Mouse (Mus musculus) kidney, postnatal 0 days (tissue): ENCODE results near the gene Rnf4. TPM values are rescaled to one million over a fixed set of nuclear protein-coding genes. Genes with fewer than 3 reads are reported as not detected.

Experiments
- ATAC-seq: fragments of 200-750 bp; cut with Nextera tagmentation; replicated peaks from 2 replicates; pipeline ENCODE4 v1.8.0; 2017; ENCODE audit warnings: low read depth, moderate number of reproducible peaks, moderate TSS enrichment, moderate library complexity; ENCODE audit not compliant: low FRiP score
- DNase-seq: peaks from one replicate; pipeline ENCODE4 v3.0.0-alpha.2; 2016; ENCODE audit warnings: low spot score
- H3K27ac ChIP-seq: fragments of 300-500 bp; sonication (generic); 2 replicates; pipeline ENCODE4 v1.5.1; 2014; ENCODE audit warnings: mild to moderate bottlenecking
- H3K27me3 ChIP-seq: fragments of 300-500 bp; sonication (generic); 2 replicates; pipeline ENCODE4 v1.6.1; 2014; ENCODE audit warnings: low read length, mixed read lengths; ENCODE audit not compliant: insufficient read depth
- H3K36me3 ChIP-seq: fragments of 300-500 bp; sonication (generic); 2 replicates; pipeline ENCODE4 v1.6.1; 2014; ENCODE audit warnings: low read length, mixed read lengths; ENCODE audit not compliant: insufficient read depth
- H3K4me1 ChIP-seq: fragments of 300-500 bp; sonication (generic); replicated peaks from 2 replicates; pipeline ENCODE4 v1.6.1; 2014; ENCODE audit warnings: antibody characterized with exemption, low read length, mixed read lengths; ENCODE audit not compliant: insufficient read depth
- H3K4me2 ChIP-seq: fragments of 300-500 bp; sonication (generic); 2 replicates; pipeline ENCODE4 v1.6.1; 2014; ENCODE audit warnings: mild to moderate bottlenecking, low read length, moderate library complexity, mixed read lengths
- H3K4me3 ChIP-seq: fragments of 300-500 bp; sonication (generic); replicated peaks from 2 replicates; pipeline ENCODE4 v1.5.1; 2014; ENCODE audit warnings: low read depth, low read length
- H3K9ac ChIP-seq: fragments of 300-500 bp; sonication (generic); 2 replicates; pipeline ENCODE4 v1.6.1; 2014; ENCODE audit warnings: low read depth, low read length
- H3K9me3 ChIP-seq: fragments of 300-500 bp; sonication (generic); replicated peaks from 2 replicates; pipeline ENCODE4 v1.6.1; 2016; ENCODE audit warnings: low read length, inconsistent platforms, mixed read lengths
- CTCF ChIP-seq: IDR thresholded peaks from 2 replicates; pipeline ENCODE4 v1.5.1; 2016; ENCODE audit warnings: antibody characterized with exemption, low read depth, mild to moderate bottlenecking, moderate library complexity
- WGBS: fragments of 180-500 bp; shearing (Covaris S2); extraction: QIAGEN DNeasy Blood & Tissue Kit; methylation state at CpG from one replicate; pipeline ENCODE4 v1.1.7; 2014; 5-methylcytosine and 5-hydroxymethylcytosine counted together
- polyA plus RNA-seq: library from polyadenylated mRNA; unstranded; fragments of >200 nt; fragmentation: Nextera tagmentation; extraction: Ambion mirVana; gene quantifications from 2 replicates; pipeline ENCODE4 v1.2.1, GENCODE M21; 2015

The Rnf4 gene
- 118 and 130 TPM in 2 replicates for polyA plus RNA-seq

GRCm38 (mm10) chr5:34336097-34336774 lies at the start of gene Rnf4:
Gene Rnf4 (plus strand): TSS chr5:34336289.
- no peak for TF ChIP-seq CTCF
- WGBS: under 1% methylated on average over 66 of the region's 67 CpGs
- DNase-seq (peak; percentile 100), ATAC-seq (peak; percentile 94)
- Histone ChIP-seq H3K27ac (peak within 1 kb of the TSS; percentile 98), H3K36me3 (no peaks in the 10 kb centered on the region), H3K9ac (peak within 1 kb of the TSS; percentile 99), H3K27me3 (no peaks in the 10 kb centered on the region), H3K4me1 (0 out of 2 replicates have a peak, but pooled peaks cover 10% of the 10 kb centered on the region), H3K4me3 (peak within 1 kb of the TSS; percentile 98), H3K9me3 (no peaks in the 10 kb centered on the region), H3K4me2 (peak within 1 kb of the TSS; percentile 88)

- ATAC-seq: no peak
- DNase-seq: no peak
- peaks cover 34% of the 10 kb centered on the region for H3K27me3 ChIP-seq
- no peak overlapping the region for H3K27ac ChIP-seq
- H3K4me3 ChIP-seq: peak overlapping the region; percentile 53; the same call in 1 of the 2 replicates
- H3K4me1 ChIP-seq: peaks cover 10% of the 10 kb centered on the region
- WGBS: 2% methylated on average over 11 of the region's 11 CpGs
- H3K9me3 ChIP-seq: no peaks in the 10 kb centered on the region
- TF ChIP-seq CTCF: no peak
- H3K36me3 ChIP-seq: no peaks in the 10 kb centered on the region
- H3K4me2 ChIP-seq: peak overlapping the region; percentile 87; the same call in 1 of the 2 replicates
- no peak overlapping the region for H3K9ac ChIP-seq
These were observed 49.6 kb upstream of the Rnf4 start for GRCm38 (mm10) chr5:34286516-34286915.

GRCm38 (mm10) chr5:34287001-34287837 lies 48.9 kb upstream of the Rnf4 start:
- DNase-seq (no peak), ATAC-seq (no peak)
- no peak overlapping the region for H3K27ac ChIP-seq
- peak overlapping the region; percentile 53 for H3K4me3 ChIP-seq
- TF ChIP-seq CTCF: no peak
- H3K4me1 ChIP-seq: peaks cover 10% of the 10 kb centered on the region
- no peaks in the 10 kb centered on the region for H3K36me3 ChIP-seq
- no peaks in the 10 kb centered on the region for H3K9me3 ChIP-seq
- peak overlapping the region; percentile 87 for H3K4me2 ChIP-seq
- H3K9ac ChIP-seq: 0 out of 2 replicates have a peak overlapping the region, but pooled peaks have one; percentile 27
- 1% methylated on average over 54 of the region's 54 CpGs for WGBS
- H3K27me3 ChIP-seq: peaks cover 34% of the 10 kb centered on the region

GRCm38 (mm10) chr5:34287838-34288145 lies 48.3 kb upstream of the Rnf4 start:
- Histone ChIP-seq H3K36me3 (no peaks in the 10 kb centered on the region), H3K27me3 (peaks cover 34% of the 10 kb centered on the region), H3K27ac (no peak overlapping the region), H3K9me3 (no peaks in the 10 kb centered on the region), H3K4me3 (peak overlapping the region; percentile 53), H3K9ac (no peak overlapping the region), H3K4me2 (peak overlapping the region; percentile 87), H3K4me1 (peaks cover 10% of the 10 kb centered on the region)
- DNase-seq: no peak
- no peak for ATAC-seq
- WGBS: 3% methylated on average over 18 of the region's 18 CpGs
- no peak for TF ChIP-seq CTCF

- under 1% methylated on average over 72 of the region's 83 CpGs for WGBS
- 0 out of 2 replicates have a peak within 1 kb of the TSS, but pooled peaks have one; percentile 27 for H3K9ac ChIP-seq
These were observed 47.9 kb upstream of the Rnf4 start, which contains the start of the genes Zfyve28 and Cfap99 for GRCm38 (mm10) chr5:34288154-34288716. Gene Zfyve28 (minus strand): TSS chr5:34288449. Gene Cfap99 (plus strand): TSS chr5:34288600.

GRCm38 (mm10) chr5:34289286-34289685 lies 46.8 kb upstream of the Rnf4 start:
- DNase-seq: no peak
- Histone ChIP-seq H3K4me1 (peaks cover 10% of the 10 kb centered on the region), H3K27ac (no peak overlapping the region), H3K27me3 (peaks cover 31% of the 10 kb centered on the region), H3K9ac (no peak overlapping the region), H3K36me3 (no peaks in the 10 kb centered on the region), H3K4me3 (no peak overlapping the region), H3K9me3 (no peaks in the 10 kb centered on the region), H3K4me2 (no peak overlapping the region)
- WGBS: 61% methylated on average over 2 of the region's 2 CpGs
- no peak for ATAC-seq
- no peak for TF ChIP-seq CTCF

More at GRCm38 (mm10) chr5:34288154-34288716, 47.9 kb upstream of the Rnf4 start, which contains the start of the genes Zfyve28 and Cfap99:
- peaks cover 33% of the 10 kb centered on the region for H3K27me3 ChIP-seq
- peak within 1 kb of the TSS; percentile 87 for H3K4me2 ChIP-seq
- no peak for TF ChIP-seq CTCF
- ATAC-seq: peak; percentile 86
- H3K9me3 ChIP-seq: no peaks in the 10 kb centered on the region
- DNase-seq: peak; percentile 61
- no peak within 1 kb of the TSS for H3K27ac ChIP-seq
- H3K4me3 ChIP-seq: peak within 1 kb of the TSS; percentile 53
- H3K36me3 ChIP-seq: no peaks in the 10 kb centered on the region
- H3K4me1 ChIP-seq: peaks cover 10% of the 10 kb centered on the region
